Mouse (Mus musculus): ENCODE data around the gene Lzic.

DNA sequence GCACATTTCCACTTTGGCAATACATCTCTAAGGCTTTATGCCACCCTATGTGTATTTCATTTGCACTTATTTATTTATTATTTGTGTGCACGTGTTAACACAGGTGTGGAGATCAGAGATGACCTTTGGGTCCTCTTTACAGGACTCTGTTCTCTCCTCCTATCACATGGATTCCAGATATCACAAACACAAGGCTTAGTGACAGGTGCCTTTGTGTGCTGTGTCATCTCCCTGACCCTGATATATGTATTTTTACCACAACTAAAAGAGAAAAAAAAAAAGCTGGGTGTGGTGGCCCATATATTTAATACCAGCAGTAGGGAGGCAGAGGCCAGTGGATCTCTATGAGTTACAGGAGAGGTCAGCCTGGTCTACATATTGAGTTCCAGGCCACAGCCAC lies 40.6 kb upstream of the Lzic start:
- no peak for TF ChIP-seq POLR2A (IDR thresholded peaks at IDR 0.05; ENCODE audit: insufficient read depth, low read length)
- TF ChIP-seq EP300 (IDR thresholded peaks at IDR 0.05; ENCODE audit: insufficient read depth, low read depth, low read length), result no peak
- no peak for TF ChIP-seq CTCF (IDR thresholded peaks at IDR 0.05; ENCODE audit: low read depth, low read length)

All from ES-Bruce4 (cell line).